Mouse (Mus musculus) T-helper 1 cell (primary cell): ENCODE measurements at regions not wholly inside any gene's neighbourhood (a gene's known extent, or its start where the extent isn't known, plus 50 kb on each side); places are given as distances from the start of the nearest gene placed in this dataset.
"Not testable (repeated sequence)": the region's sequence is repeated elsewhere in the genome, so short reads cannot be mapped to it uniquely, and the experiment has no call there.

ENCODE experiments used
- in situ Hi-C: fragments of 300-600 bp; cut with MboI, MseI; formaldehyde crosslinking; loops from one replicate; pipeline ENCODE4 v1.15.1; 2025; ENCODE audit warnings: high pct_unique_total_duplicates

GRCm38 (mm10) chr14:76964046-76964445 lies 72.5 kb upstream of the Ccdc122 start:
- in situ Hi-C loops: no loop called here

DNA sequence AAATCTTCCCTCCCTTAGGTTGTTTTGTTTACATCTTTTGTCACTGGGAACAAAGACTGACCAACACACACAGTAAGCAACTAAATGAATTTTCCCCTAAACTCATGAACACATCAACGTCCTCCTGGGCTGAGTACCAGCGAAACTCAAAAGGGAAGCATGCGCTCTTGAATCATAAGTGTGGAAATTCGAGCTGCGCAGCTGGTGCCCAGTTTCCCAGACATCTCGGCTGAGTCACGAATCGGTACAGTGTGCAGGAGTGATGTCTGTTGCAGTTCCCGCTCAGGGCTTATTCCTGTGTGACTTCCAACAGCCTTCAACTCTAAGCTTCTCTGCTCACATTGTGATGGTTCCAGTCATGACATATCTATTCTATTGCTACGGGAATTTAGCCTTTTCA lies 77.7 kb upstream of the Ccdc122 start:
- in situ Hi-C loops: no loop called here

- in situ Hi-C loops: no loop called here
Measured at GRCm38 (mm10) chr14:76957136-76957535, 79.4 kb upstream of the Ccdc122 start.

GRCm38 (mm10) chr14:76953171-76953570 lies 83.4 kb upstream of the Ccdc122 start:
- in situ Hi-C loops: no loop called here

DNA sequence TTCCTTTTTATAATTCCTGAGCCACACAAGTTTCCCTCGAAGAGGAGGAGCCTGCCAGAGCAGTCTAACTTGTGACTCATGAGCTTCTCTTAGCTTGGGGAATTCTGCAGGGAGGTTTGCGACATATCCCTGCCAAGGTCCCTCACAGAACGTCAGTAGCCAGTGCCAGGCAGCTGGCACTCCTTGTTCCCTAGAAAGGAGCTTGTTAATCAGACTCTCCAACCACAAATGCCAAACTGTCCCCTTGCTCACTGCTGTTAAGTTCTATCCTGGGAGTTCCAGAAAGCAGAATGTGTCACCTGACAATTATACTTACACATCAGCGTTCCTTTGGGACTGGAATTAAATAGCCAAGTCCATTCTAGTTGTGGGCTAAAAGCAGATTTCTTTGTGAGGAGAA lies 85.1 kb upstream of the Ccdc122 start:
- in situ Hi-C loops: no loop called here

DNA sequence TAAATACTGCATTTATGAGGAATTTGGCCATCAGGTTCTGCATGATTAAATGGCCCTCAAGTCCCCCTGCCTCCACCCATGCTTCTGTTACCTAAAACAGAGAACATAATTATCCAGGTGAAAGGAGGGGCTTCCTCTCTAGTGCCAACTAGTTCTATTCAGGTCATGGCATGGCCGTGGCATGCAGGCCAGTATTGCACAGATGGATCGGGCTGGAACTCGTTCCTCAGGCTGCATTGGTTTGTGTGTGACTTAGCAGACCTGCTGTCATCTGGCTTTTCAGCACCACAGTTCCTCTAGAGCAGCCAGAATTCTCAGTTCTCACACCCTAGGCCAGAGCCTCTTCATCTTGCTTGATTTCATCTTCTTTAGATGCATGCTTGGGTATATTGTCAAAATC lies 87.2 kb upstream of the Ccdc122 start:
- in situ Hi-C loops: no loop called here

- in situ Hi-C loops: no loop called here
Measured at GRCm38 (mm10) chr14:76948948-76949347, 87.6 kb upstream of the Ccdc122 start.

GRCm38 (mm10) chr14:76948481-76948880 lies 88.1 kb upstream of the Ccdc122 start:
- in situ Hi-C loops: no loop called here

DNA sequence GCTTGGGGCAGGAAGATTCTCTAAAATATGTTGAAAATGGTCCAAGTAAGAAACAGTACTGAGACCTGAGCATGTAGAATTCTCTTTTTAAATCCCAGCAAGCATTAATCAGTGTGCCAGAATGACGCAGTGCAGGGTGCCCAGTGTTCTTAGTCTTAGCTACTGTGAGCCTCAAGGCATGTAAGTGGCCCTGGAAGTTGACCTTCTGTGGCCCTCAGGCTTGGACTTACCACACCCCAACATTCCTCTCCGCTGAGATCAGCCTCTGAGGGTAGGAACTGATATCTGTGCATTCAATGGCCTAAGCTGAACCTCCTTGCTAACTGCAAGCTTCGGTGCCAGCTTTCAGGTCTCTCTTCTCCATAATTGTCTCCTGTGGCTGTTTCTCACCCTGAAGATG lies 89.4 kb upstream of the Ccdc122 start:
- in situ Hi-C loops: no loop called here

DNA sequence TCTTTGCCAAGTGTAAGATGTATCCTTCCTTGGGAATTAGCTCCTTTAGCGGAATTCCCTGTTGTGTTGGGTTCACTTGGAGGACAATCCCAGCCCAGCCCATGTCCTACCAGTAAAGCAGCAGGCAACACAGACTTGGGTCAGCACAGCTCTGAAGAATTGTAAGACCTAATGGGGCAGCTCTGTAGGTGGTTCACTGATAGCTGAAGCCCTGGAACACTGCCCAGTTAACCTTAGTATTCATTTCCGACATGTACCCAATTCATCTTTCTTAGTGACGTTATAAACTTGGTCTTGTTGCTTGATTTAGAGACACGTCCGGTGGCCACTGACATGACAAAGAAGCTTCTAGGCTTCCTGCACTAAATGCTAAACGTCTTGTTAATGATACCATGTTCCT lies 90.9 kb upstream of the Ccdc122 start:
- in situ Hi-C loops: no loop called here

GRCm38 (mm10) chr14:76941474-76942212 lies 94.9 kb upstream of the Ccdc122 start:
- in situ Hi-C loops: no loop called here

DNA sequence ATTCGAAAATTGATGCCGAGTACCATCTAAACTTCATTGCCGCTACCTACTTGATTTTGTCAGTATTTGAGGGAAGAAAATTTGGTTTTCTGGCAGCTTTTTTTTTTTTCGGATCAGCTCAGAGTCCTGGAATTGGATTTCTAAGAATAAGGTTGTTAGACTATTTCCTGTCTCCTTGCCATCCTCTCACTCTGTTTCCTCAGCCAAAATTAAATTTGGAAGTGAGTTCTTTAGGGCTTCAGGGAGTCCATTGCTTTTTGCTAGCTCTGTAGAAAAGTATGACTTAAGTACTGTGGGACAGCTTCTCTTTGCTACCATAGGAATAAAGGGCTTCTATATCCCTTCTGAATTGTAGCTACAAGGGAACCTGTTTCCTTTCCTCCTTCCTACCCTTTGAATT lies 96.1 kb upstream of the Ccdc122 start:
- in situ Hi-C loops: no loop called here

GRCm38 (mm10) chr14:76936671-76937070 lies 99.9 kb upstream of the Ccdc122 start:
- in situ Hi-C loops: no loop called here

DNA sequence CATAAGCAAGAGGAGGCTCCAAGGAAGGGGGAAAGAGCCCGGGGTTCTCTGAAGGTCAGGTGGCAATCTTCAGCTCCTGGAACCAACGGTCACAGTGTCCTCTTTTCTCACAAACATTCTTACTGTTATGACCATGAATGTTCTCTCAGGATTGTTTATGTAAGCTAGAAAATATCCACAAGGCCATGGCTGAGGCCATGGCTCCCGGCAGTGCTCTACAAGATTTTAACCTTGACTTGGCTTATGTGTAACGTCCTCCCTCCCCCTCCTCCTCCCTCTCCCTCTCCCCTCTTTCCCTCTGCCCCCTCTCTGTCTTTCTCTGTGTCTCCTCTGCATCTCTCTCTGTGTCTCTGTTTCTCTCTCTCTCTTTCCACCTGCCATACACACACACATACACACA lies 100.5 kb upstream of the Ccdc122 start:
- in situ Hi-C loops: not testable (repeated sequence)

DNA sequence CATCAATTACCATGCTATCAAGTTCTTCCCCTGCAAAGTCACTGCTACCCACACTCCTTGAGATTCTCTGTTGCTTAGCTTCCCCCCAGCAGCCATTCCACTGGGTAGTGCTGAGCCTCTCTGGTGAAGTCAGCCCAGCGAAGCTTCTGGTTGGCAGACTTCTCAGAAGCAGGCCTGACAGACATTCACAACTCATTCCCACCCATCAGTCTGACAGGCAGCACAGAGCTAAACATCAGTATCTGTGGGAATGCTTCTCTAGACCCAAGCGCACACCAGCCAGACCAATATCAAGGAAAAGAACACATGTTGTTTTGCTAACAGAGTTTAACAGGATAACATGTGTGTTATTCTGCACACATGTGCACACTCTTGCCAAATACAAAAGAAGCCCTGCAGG lies 101.1 kb upstream of the Ccdc122 start:
- in situ Hi-C loops: no loop called here

- in situ Hi-C loops: no loop called here
Measured at GRCm38 (mm10) chr14:76932890-76933289, 103.7 kb upstream of the Ccdc122 start.

- in situ Hi-C loops: no loop called here
Measured at GRCm38 (mm10) chr14:76931398-76931797, 105.2 kb upstream of the Ccdc122 start.

GRCm38 (mm10) chr14:76929562-76929961 lies 107.0 kb upstream of the Ccdc122 start:
- in situ Hi-C loops: no loop called here

DNA sequence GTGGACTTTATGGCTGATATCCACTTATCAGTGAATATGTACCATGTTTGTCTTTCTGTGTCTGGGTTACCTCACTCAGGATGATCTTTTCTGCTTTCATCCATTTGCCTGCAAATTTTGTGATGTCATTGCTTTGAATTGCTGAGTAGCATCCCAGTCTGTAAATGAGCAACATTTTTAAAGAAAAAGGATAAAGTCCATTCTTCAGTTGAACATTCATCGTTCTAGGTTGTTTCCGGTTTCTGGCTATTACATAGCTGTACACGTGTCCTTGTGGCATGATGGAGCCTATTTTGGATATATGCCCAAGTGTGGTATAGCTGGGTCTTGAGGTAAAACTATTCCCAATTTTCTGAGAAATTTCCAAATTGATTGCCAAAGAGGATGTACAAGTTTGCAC lies 107.9 kb upstream of the Ccdc122 start:
- in situ Hi-C loops: no loop called here

- in situ Hi-C loops: no loop called here
Measured at GRCm38 (mm10) chr14:76927245-76927806, 109.2 kb upstream of the Ccdc122 start.

DNA sequence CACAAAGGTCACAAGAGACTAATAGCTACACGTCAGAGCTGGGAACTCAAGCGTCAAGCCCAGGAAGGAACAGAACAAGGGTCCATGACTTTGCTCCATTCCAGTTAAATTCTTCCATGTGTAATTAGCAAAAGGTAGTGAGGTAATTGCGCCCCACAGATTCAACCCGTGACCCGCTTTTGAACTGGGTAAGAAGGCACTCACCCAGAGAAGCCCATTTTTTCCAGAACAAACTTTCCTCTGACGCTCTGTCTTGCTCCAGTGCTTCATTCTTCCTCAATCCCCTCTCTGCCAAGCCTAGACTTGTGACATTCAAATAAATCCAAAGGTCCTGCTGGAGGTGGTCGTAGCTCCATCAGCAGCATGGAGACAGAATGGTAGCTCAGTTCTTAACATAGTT lies 110.2 kb upstream of the Ccdc122 start:
- in situ Hi-C loops: no loop called here

DNA sequence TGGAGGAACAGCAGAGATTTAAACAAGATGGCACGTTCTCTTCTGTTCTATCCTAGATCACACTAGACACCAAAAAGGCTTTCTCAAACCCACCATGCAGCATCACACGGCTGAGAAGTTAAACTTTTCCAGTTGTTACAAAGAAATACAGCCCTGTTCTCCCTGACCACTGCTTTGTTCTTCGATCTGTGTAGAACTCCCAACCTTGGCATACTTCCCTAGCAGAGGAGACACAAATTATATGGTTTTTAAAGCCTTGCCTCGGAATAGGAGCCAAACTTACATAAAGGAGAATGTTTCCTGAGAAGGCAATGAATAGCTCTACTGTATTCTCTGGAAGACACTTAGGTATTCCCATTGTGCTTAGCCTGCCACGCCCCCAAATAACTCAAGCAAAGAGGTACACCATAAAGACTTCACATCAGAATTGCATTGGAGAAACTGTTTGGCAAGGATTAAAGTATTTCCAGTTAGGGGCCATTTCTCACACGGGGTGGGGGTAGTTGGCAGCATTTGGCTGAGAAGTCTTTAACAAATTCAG lies 114.1 kb upstream of the Ccdc122 start:
- in situ Hi-C loops: no loop called here

- in situ Hi-C loops: no loop called here
Measured at GRCm38 (mm10) chr14:76918091-76918490, 118.5 kb upstream of the Ccdc122 start.
